Mouse (Mus musculus) megakaryocyte-erythroid progenitor cell, adult 5-6 weeks (primary cell): ENCODE measurements around the gene Shank1. TPM values are rescaled to one million over a fixed set of nuclear protein-coding genes. Genes with fewer than 3 reads are reported as not detected.

Source experiments
- ATAC-seq: replicated peaks from 2 replicates; pipeline ENCODE4 v1.8.0; 2016; ENCODE audit warnings: mild to moderate bottlenecking, inconsistent platforms; ENCODE audit not compliant: severe bottlenecking, poor library complexity, low FRiP score, low TSS enrichment
- total RNA-seq, 2 experiments: library from RNA; stranded (forward) in 1 of 2; stranded (reverse) in 1 of 2; fragments of 200-1000, 215-1000 nt in 1 of 2; fragments of >200 nt in 1 of 2; fragmentation: Nextera tagmentation in 1 of 2; gene quantifications; 2 replicates each; pipeline ENCODE4 v1.2.3; 2014 to 2017

The Shank1 gene
- total RNA-seq, 2 experiments from 2014 or later = 0.22 TPM; not detected in 1

GRCm38 (mm10) chr7:44398570-44398969, 88.5 kb downstream of the Shank1 start:
- peak; percentile 85 for ATAC-seq

GRCm38 (mm10) chr7:44401673-44402072, 91.6 kb downstream of the Shank1 start:
- ATAC-seq = no peak

- peak; percentile 74 for ATAC-seq
These were observed 95.4 kb downstream of the Shank1 start for GRCm38 (mm10) chr7:44405346-44406014.

GRCm38 (mm10) chr7:44406015-44406355, 95.9 kb downstream of the Shank1 start:
- no peak for ATAC-seq

Other genes with a start within 250 kb of the Shank1 start
- not detected in 2 replicates for gene Klk1b21, start 207.9 kb upstream of the Shank1 start, total RNA-seq (2014; fragmentation: Nextera tagmentation)
- not detected in 2 replicates for gene Klk1b21, start 207.9 kb upstream of the Shank1 start, total RNA-seq (2017)
- gene Klk1b22, start 197.6 kb upstream of the Shank1 start, total RNA-seq (2014; fragmentation: Nextera tagmentation) = not detected in 2 replicates
- not detected in 2 replicates for gene Klk1b22, start 197.6 kb upstream of the Shank1 start, total RNA-seq (2017)
- not detected in 2 replicates for gene Klk1b16, start 173.5 kb upstream of the Shank1 start, total RNA-seq (2014; fragmentation: Nextera tagmentation)
- not detected in 2 replicates for gene Klk1b16, start 173.5 kb upstream of the Shank1 start, total RNA-seq (2017)
- gene Klk1b24, start 122.0 kb upstream of the Shank1 start, total RNA-seq (2014; fragmentation: Nextera tagmentation) = not detected in 2 replicates
- not detected in 2 replicates for gene Klk1b24, start 122.0 kb upstream of the Shank1 start, total RNA-seq (2017)
- not detected in 2 replicates for gene Klk1b3, start 112.1 kb upstream of the Shank1 start, total RNA-seq (2014; fragmentation: Nextera tagmentation)
- not detected in 2 replicates for gene Klk1b3, start 112.1 kb upstream of the Shank1 start, total RNA-seq (2017)
- not detected in 2 replicates for gene Klk1b4, start 102.8 kb upstream of the Shank1 start, total RNA-seq (2014; fragmentation: Nextera tagmentation)
- gene Klk1b4, start 102.8 kb upstream of the Shank1 start, total RNA-seq (2017) = not detected in 2 replicates
- not detected in 2 replicates for gene Klk1b5, start 94.3 kb upstream of the Shank1 start, total RNA-seq (2014; fragmentation: Nextera tagmentation)
- not detected in 2 replicates for gene Klk1b5, start 94.3 kb upstream of the Shank1 start, total RNA-seq (2017)
- gene Klk1, start 84.9 kb upstream of the Shank1 start, total RNA-seq (2014; fragmentation: Nextera tagmentation) = not detected in 2 replicates
- gene Klk1, start 84.9 kb upstream of the Shank1 start, total RNA-seq (2017) = not detected in 2 replicates
- gene Gm36864, start 74.1 kb upstream of the Shank1 start, total RNA-seq (2014; fragmentation: Nextera tagmentation) = not detected in 2 replicates
- gene Gm36864, start 74.1 kb upstream of the Shank1 start, total RNA-seq (2017) = not detected in 2 replicates
- 1.2 TPM in 1 of 2 replicates, not detected in the other for gene 1700028J19Rik, start 63.6 kb upstream of the Shank1 start, total RNA-seq (2014; fragmentation: Nextera tagmentation)
- gene 1700028J19Rik, start 63.6 kb upstream of the Shank1 start, total RNA-seq (2017) = 0.46 TPM in 1 of 2 replicates, not detected in the other
- gene 2410002F23Rik, start 63.5 kb upstream of the Shank1 start, total RNA-seq (2014; fragmentation: Nextera tagmentation) = 93.5 and 176 TPM in 2 replicates
- gene 2410002F23Rik, start 63.5 kb upstream of the Shank1 start, total RNA-seq (2017) = 77.1 and 113 TPM in 2 replicates
- gene Acp4, start 52.9 kb upstream of the Shank1 start, total RNA-seq (2014; fragmentation: Nextera tagmentation) = not detected in 2 replicates
- gene Acp4, start 52.9 kb upstream of the Shank1 start, total RNA-seq (2017) = not detected in 2 replicates
- gene Gm15517, start 48.8 kb upstream of the Shank1 start, total RNA-seq (2014; fragmentation: Nextera tagmentation) = not detected in 2 replicates
- not detected in 2 replicates for gene Gm15517, start 48.8 kb upstream of the Shank1 start, total RNA-seq (2017)
- 0.74 and 0.77 TPM in 2 replicates for gene Clec11a, start 3.4 kb upstream of the Shank1 start, total RNA-seq (2014; fragmentation: Nextera tagmentation)
- 1.7 and 4.3 TPM in 2 replicates for gene Clec11a, start 3.4 kb upstream of the Shank1 start, total RNA-seq (2017)
- gene Syt3, start 73.8 kb downstream of the Shank1 start, total RNA-seq (2014; fragmentation: Nextera tagmentation) = not detected in 2 replicates
- 0.61 TPM in 1 of 2 replicates, not detected in the other for gene Syt3, start 73.8 kb downstream of the Shank1 start, total RNA-seq (2017)
- not detected in 2 replicates for gene 1700008O03Rik, start 75.6 kb downstream of the Shank1 start, total RNA-seq (2014; fragmentation: Nextera tagmentation)
- gene 1700008O03Rik, start 75.6 kb downstream of the Shank1 start, total RNA-seq (2017) = 0.65 TPM in 1 of 2 replicates, not detected in the other
- gene Lrrc4b, start 118.8 kb downstream of the Shank1 start, total RNA-seq (2014; fragmentation: Nextera tagmentation) = not detected in 2 replicates
- not detected in 2 replicates for gene Lrrc4b, start 118.8 kb downstream of the Shank1 start, total RNA-seq (2017)
- not detected in 2 replicates for gene Aspdh, start 155.1 kb downstream of the Shank1 start, total RNA-seq (2014; fragmentation: Nextera tagmentation)
- gene Aspdh, start 155.1 kb downstream of the Shank1 start, total RNA-seq (2017) = not detected in 2 replicates
- 73.4 and 96.5 TPM in 2 replicates for gene Josd2, start 157.7 kb downstream of the Shank1 start, total RNA-seq (2014; fragmentation: Nextera tagmentation)
- gene Josd2, start 157.7 kb downstream of the Shank1 start, total RNA-seq (2017) = 25.0 and 30.6 TPM in 2 replicates
- gene Emc10, start 186.3 kb downstream of the Shank1 start, total RNA-seq (2014; fragmentation: Nextera tagmentation) = 62.8 and 83.9 TPM in 2 replicates
- gene Emc10, start 186.3 kb downstream of the Shank1 start, total RNA-seq (2017) = 30.1 and 31.1 TPM in 2 replicates
- gene Fam71e1, start 186.3 kb downstream of the Shank1 start, total RNA-seq (2014; fragmentation: Nextera tagmentation) = not detected in 2 replicates
- 0.75 TPM in 1 of 2 replicates, not detected in the other for gene Fam71e1, start 186.3 kb downstream of the Shank1 start, total RNA-seq (2017)
- 0.48 TPM in 1 of 2 replicates, not detected in the other for gene Mybpc2, start 214.4 kb downstream of the Shank1 start, total RNA-seq (2014; fragmentation: Nextera tagmentation)
- not detected in 2 replicates for gene Mybpc2, start 214.4 kb downstream of the Shank1 start, total RNA-seq (2017)
- gene Spib, start 221.8 kb downstream of the Shank1 start, total RNA-seq (2014; fragmentation: Nextera tagmentation) = 0.67 and 4.7 TPM in 2 replicates
- not detected in 2 replicates for gene Spib, start 221.8 kb downstream of the Shank1 start, total RNA-seq (2017)
- gene Pold1, start 238.6 kb downstream of the Shank1 start, total RNA-seq (2014; fragmentation: Nextera tagmentation) = 194 and 214 TPM in 2 replicates
- gene Pold1, start 238.6 kb downstream of the Shank1 start, total RNA-seq (2017) = 61.0 and 90.8 TPM in 2 replicates
- gene Nr1h2, start 243.7 kb downstream of the Shank1 start, total RNA-seq (2014; fragmentation: Nextera tagmentation) = 68.7 and 69.2 TPM in 2 replicates
- gene Nr1h2, start 243.7 kb downstream of the Shank1 start, total RNA-seq (2017) = 28.8 and 59.9 TPM in 2 replicates